Mouse (Mus musculus) cerebellum, postnatal 14 days (tissue): ENCODE data around the gene Gm3854.
"Not testable (repeated sequence)": the region's sequence is repeated elsewhere in the genome, so short reads cannot be mapped to it uniquely, and the experiment has no call there.

Experiments
- DNase-seq, 2 experiments: peaks; one replicate each; pipeline ENCODE4 v3.0.0; 2021; ENCODE audit warnings: mixed read lengths in 2 of 2

The Gm3854 gene

DNA sequence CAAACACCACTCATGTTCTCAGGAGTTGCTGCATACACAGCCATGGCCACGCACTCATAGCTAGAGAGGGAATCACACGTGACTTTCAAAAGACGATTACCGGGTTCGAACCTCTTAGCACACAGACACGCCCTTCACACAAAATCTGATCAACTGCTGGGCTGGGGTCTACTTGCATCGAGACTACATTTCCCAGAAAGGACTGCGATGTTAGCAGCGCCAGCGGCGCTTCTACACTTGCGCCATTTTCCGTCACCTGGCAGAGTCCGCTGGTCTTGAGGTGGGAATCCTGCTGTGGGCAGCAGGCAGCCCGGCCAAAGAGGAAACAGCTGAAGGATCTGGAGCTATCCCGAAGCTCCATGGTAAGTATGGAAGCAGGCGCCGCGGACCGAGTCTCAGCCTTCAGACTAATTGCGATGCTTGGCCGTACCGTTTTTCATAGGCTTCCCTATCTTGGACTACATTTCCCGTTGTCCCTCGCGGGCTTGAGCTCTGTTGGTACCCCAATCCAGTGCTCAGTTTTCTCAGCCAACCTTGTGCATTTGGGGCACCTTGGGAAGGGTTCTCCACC lies at the start of gene Gm3854:
Gene Gm3854, plus strand, starts transcription at position 259 of the 571 bp plus-strand sequence.
- peak; percentile 83 to 86 for DNase-seq

- not testable (repeated sequence) for DNase-seq
Measured at GRCm38 (mm10) chr7:6300796-6301195, 42.8 kb upstream of the Gm3854 start.

DNA sequence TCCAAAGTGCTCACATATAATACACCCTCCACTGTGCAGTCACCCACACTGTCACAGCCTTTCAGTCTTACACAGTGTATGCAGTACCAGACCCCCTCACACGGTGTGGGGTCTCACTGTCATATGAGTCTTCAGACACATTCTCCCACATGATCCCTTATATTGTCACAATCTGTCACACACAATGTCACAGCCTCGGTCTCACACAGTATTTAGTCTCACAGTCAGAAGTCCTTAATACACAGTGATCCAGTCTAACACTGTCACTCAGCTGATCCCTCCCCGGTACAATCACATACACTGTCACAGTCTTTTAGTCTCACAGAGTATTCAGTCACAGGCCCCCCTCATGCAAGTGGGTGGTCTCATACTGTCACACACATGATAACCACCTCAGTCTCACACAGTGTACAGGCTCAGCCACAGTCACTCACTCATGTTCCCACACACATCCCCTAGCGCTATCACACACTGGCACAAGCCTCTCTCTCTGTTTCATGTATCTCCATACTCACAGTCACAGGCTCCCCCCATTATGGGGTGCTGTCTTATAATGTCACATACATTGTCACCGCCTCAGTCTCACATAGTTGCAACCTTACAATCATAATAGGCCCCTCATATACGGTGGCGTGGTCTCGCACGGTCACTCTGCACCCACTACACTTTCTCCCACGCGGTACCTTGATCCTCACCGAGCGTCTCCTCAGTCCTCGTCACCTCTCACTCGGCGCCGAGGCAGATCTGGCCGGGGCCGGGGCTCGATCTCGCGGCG lies 12.9 kb upstream of the Gm3854 start:
- peak in 1 of 2 experiments; percentile 29 for DNase-seq

GRCm38 (mm10) chr7:6331233-6331956 lies 12.2 kb upstream of the Gm3854 start, which contains the start of gene Zfp583:
Zfp583 (minus strand) TSS chr7:6331285.
- peak; percentile 90 to 91 for DNase-seq

GRCm38 (mm10) chr7:6339865-6340264 lies 3.7 kb upstream of the Gm3854 start:
- no peak for DNase-seq

DNA sequence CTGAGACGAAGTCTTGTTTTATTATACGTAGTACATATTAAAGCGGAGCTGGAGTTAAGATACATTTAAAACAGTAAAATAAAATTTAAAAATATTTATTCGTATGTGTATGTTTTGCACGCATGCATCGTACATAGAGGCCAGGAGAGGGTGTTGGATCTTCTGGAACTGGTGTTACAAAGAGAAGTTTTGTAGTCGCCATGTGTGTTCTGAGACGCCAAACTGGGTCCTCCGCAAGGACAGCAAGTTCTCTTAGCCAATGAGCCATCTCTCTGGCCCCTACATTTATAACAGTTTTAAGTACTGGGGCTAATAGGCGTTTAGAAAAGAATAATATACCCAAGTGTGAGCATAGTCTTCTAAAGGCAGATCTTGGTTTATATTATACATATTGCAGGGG lies 565 bp downstream of the Gm3854 start:
- peak in 1 of 2 experiments; percentile 30 for DNase-seq

DNA sequence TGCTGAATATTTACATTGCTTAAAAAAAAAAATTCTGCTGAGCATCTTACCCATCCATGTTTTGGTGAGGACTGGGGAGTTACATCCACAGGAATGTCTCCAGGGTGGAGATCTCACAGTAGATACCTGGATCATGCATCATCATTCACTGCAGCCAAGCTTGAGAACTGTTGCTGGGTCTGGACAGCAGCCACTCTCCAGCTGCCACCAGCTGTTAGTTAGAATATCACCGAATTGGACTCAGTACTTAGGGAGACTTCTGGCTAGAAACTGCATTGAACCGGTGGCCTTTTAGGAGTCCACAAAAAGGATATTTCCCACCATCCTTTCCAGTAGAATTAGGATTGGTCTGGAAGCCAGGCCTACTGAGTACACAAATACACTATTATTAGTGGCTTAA lies 14.6 kb downstream of the Gm3854 start:
- no peak for DNase-seq

GRCm38 (mm10) chr7:6358937-6359590 lies 15.5 kb downstream of the Gm3854 start:
- peak; percentile 59 to 71 for DNase-seq

- no peak for DNase-seq
Measured at GRCm38 (mm10) chr7:6360477-6361060, 17.0 kb downstream of the Gm3854 start.

- DNase-seq = peak in 1 of 2 experiments; percentile 35
Measured at GRCm38 (mm10) chr7:6361756-6362155, 18.2 kb downstream of the Gm3854 start.

DNA sequence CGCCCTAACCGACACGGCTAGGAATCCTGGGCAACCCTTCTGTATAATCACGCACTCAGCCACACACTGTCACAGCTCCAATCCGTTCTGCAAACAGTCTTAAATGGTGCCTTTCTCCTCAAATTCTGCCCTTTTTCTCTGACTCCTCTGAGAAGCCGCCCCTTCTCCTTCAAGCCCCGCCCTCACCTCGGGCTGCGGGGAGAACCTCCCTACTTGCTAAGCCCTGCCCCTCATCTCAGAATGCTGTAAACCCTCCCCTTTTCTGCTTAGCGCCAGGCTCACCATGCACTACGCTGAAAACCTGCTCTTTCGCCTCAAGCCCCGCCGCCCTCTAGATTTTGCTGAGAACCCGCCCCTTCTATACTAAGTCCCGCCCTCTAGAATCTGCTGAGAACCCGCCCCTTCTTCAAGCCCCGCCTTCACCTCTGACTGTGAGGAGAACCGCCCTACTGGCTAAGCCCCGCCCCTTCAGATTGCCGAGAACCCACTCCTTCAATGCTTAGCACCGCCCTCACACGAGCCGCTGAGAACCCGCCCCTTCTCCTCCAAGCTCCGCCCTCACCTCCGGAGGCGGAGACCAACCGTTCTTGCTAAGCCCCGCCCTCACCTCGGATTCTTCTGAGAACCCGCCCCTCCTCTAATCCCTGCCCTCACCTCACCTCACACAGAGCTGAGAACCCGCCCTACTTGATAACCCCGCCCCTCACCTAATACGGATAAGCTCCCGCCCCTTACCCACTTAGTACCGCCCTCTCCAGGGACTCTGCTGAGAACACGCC lies 18.9 kb downstream of the Gm3854 start:
- peak; percentile 99 for DNase-seq

DNA sequence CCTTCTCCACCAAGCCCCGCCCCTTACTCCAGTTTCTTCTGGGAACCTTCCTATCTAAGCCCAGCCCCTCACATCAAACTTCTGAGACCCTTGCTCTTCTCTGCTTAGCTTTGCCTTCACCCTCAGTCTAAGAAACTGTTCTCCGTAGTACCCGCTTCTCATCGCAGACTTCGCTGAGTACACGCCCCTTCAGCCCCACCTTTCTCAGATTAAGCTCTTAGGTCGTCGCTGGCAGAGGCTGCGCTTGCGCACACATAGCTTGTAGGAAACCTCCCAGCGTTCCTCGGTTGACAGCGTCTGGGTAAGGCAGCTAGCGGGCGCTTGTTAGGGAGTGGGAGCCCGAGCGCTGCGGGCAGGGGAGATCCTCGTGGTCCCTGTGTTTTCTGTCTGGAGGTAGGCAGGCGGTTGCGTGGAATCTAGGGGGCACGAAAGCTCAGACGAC lies 19.5 kb downstream of the Gm3854 start, which contains the start of gene Zfp78:
Gene Zfp78, plus strand, starts transcription at position 234 of the 442 bp plus-strand sequence.
- DNase-seq = no peak

GRCm38 (mm10) chr7:6364761-6365160 lies 21.2 kb downstream of the Gm3854 start:
- DNase-seq = no peak

DNA sequence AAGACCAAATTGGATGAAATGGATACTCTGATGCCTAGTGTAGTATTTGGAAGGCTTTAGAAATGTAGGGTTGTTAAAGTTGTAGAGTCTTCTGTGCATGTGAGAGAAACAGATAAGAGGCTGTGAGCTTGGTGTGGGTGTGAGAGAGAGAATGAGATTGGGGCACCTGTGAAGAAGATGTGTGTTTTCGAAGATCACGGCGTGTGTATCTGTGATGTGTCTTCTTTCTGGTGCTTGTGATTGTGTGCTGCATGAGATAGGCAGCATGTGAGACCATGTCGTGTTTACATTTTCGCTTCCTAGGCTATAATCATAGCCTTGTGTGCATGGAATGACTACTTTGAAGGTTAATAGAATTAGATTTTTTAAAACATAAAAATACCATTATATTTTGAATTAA lies 23.6 kb downstream of the Gm3854 start:
- no peak for DNase-seq

GRCm38 (mm10) chr7:6368146-6368545 lies 24.6 kb downstream of the Gm3854 start:
- DNase-seq = not testable (repeated sequence)

DNA sequence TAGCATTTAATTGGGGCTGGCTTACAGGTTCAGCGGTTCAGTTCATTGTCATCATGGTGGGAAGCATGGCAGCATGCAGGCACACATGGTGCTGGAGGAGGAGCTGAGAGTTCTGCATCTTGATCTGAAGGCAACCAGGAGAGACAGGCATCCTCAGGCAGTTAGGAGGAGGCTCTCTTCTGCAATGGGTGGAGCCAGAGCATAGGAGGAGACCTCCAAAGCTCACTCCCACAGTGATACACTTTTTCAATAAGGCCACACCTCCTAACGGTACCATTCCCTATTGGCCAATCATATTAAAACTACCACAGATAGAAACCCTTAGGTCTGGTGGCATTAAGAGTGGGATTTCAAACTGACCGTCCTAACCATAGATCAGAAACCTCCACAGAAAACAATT lies 25.9 kb downstream of the Gm3854 start:
- DNase-seq = no peak

DNA sequence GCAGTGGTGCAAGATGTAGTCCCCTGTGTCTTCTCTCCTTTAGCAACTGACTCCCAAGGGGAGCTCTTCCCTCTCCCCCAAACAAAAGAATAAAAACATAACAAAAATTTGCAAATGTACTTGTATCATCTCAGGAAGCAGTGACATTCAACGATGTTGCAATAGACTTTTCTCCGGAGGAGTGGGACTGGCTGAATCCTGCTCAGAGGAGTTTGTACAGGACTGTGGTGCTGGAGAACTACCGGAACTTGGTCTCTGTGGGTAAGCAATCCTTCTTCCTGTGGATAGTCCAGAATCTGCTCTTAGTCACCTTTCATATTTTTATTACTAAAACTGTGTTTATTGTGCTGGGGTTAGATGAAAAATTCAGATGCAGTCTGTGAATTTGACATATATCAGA lies 29.4 kb downstream of the Gm3854 start:
- DNase-seq = no peak

GRCm38 (mm10) chr7:6378441-6378840 lies 34.9 kb downstream of the Gm3854 start:
- no peak for DNase-seq

DNA sequence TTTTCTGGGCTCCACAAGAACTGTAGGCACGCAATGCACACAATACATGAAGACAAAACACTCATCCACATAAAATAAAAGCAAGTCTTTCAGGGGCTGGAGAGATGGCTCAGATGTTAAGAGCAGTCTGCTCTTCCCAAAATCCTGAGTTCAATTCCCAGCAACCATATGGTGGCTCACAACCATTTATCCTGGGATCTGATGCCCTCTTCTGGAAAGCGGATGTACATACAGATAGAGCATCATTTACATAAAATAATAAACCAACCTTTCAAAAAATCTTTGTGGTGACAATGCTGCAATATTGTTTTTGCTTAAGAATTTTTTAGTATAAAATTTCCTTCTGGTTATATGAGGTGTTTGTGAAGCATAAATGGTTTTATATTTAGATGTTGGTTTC lies 37.9 kb downstream of the Gm3854 start:
- no peak for DNase-seq

GRCm38 (mm10) chr7:6383044-6383455 lies 39.5 kb downstream of the Gm3854 start, which contains the start of gene Zfp28:
Zfp28 (plus strand) TSS chr7:6383295.
- peak; percentile 95 for DNase-seq

DNA sequence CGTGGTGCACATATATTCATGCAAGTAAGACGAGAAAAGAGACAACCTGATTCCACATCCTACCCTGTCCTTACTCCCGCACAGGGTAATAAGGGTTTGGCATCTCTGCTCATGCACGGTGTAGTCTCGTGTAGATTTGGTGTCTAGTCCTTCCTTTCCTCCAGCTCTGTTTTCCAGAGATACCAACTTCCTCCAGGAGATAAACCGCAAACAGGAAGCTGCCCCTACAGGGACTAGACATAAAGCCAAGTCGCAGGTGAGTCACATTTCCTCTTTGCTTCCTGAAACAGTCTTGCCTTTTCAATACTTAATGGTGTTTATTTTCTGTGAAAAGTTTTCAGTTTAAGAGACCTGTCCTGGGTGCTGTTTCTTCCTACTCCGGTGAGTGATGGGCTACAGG lies 40.5 kb downstream of the Gm3854 start:
- DNase-seq = no peak

GRCm38 (mm10) chr7:6386995-6387394 lies 43.4 kb downstream of the Gm3854 start:
- DNase-seq = no peak
